Mouse (Mus musculus) heart, embryonic 10.5 days (tissue): ENCODE results near the gene Gm45713. TPM values are rescaled to one million over a fixed set of nuclear protein-coding genes. Genes with fewer than 3 reads are reported as not detected.
"Not testable (repeated sequence)": the region's sequence is repeated elsewhere in the genome, so short reads cannot be mapped to it uniquely, and the experiment has no call there.

Experiments
- DNase-seq: peaks from one replicate; pipeline ENCODE4 v3.0.0-alpha.2; 2017; ENCODE audit warnings: low spot score
- H3K27ac ChIP-seq: fragments of 300-500 bp; sonication (generic); 2 replicates; pipeline ENCODE4 v1.5.1; 2016; ENCODE audit warnings: mild to moderate bottlenecking
- H3K27me3 ChIP-seq: fragments of 300-500 bp; sonication (generic); 2 replicates; pipeline ENCODE4 v1.6.1; 2016; ENCODE audit warnings: mild to moderate bottlenecking; ENCODE audit not compliant: poor library complexity, insufficient read depth, severe bottlenecking
- H3K36me3 ChIP-seq: fragments of 300-500 bp; sonication (generic); 2 replicates; pipeline ENCODE4 v1.6.1; 2016; ENCODE audit warnings: mild to moderate bottlenecking, moderate library complexity
- H3K4me1 ChIP-seq: fragments of 300-500 bp; sonication (generic); 2 replicates; pipeline ENCODE4 v1.6.1; 2016; ENCODE audit warnings: mild to moderate bottlenecking
- H3K4me3 ChIP-seq: fragments of 300-500 bp; sonication (generic); 2 replicates; pipeline ENCODE4 v1.5.1; 2016; ENCODE audit warnings: mild to moderate bottlenecking, moderate library complexity
- H3K9me3 ChIP-seq: fragments of 300-500 bp; sonication (generic); 2 replicates; pipeline ENCODE4 v1.6.1; 2016; ENCODE audit warnings: mild to moderate bottlenecking, moderate library complexity
- WGBS: fragments of 180-500 bp; shearing (Covaris S2); methylation state at CpG from one replicate; pipeline ENCODE4 v1.1.7; 2016; 5-methylcytosine and 5-hydroxymethylcytosine counted together
- polyA plus RNA-seq: library from polyadenylated mRNA; unstranded; fragments of >200 nt; fragmentation: Nextera tagmentation; extraction: Ambion mirVana; gene quantifications from 2 replicates; pipeline ENCODE4 v1.2.1, GENCODE M21; 2016

Gm45713 gene
- polyA plus RNA-seq, 1 experiment from 2014 or later = 0.58 TPM

- WGBS = 49% methylated on average over 5 of the region's 5 CpGs
- Histone ChIP-seq H3K9me3 (no peaks in the 10 kb centered on the region), H3K36me3 (no peaks in the 10 kb centered on the region), H3K4me1 (peaks cover 20% of the 10 kb centered on the region), H3K27me3 (no peaks in the 10 kb centered on the region), H3K27ac (no peak overlapping the region), H3K4me3 (no peak overlapping the region)
- DNase-seq = no peak
Observed at GRCm38 (mm10) chr7:45107052-45107645, 28.9 kb downstream of the Gm45713 start.

- no peak for DNase-seq
- H3K4me1 ChIP-seq = peaks cover 20% of the 10 kb centered on the region
- no peak overlapping the region for H3K27ac ChIP-seq
- H3K4me3 ChIP-seq = no peak overlapping the region
- H3K27me3 ChIP-seq = no peaks in the 10 kb centered on the region
- 67% methylated on average over 6 of the region's 6 CpGs for WGBS
- no peaks in the 10 kb centered on the region for H3K36me3 ChIP-seq
- H3K9me3 ChIP-seq = no peaks in the 10 kb centered on the region
Observed at GRCm38 (mm10) chr7:45106441-45106840, 29.6 kb downstream of the Gm45713 start.

GRCm38 (mm10) chr7:45105491-45105890 is 30.5 kb downstream of the Gm45713 start:
- H3K4me3 ChIP-seq = no peak overlapping the region
- H3K9me3 ChIP-seq = no peaks in the 10 kb centered on the region
- peaks cover 20% of the 10 kb centered on the region for H3K4me1 ChIP-seq
- no peaks in the 10 kb centered on the region for H3K36me3 ChIP-seq
- no peak for DNase-seq
- WGBS = 79% methylated on average over 8 of the region's 8 CpGs
- H3K27ac ChIP-seq = no peak overlapping the region
- no peaks in the 10 kb centered on the region for H3K27me3 ChIP-seq

GRCm38 (mm10) chr7:45104941-45105340 is 31.1 kb downstream of the Gm45713 start:
- no peaks in the 10 kb centered on the region for H3K9me3 ChIP-seq
- 71% methylated on average over 5 of the region's 5 CpGs for WGBS
- no peaks in the 10 kb centered on the region for H3K36me3 ChIP-seq
- no peaks in the 10 kb centered on the region for H3K27me3 ChIP-seq
- H3K4me3 ChIP-seq = no peak overlapping the region
- H3K27ac ChIP-seq = no peak overlapping the region
- no peak for DNase-seq
- peaks cover 20% of the 10 kb centered on the region for H3K4me1 ChIP-seq

GRCm38 (mm10) chr7:45103652-45104180 is 32.3 kb downstream of the Gm45713 start, which contains the start of gene Fcgrt:
TSS of gene Fcgrt (minus strand) at chr7:45103851.
- Histone ChIP-seq H3K36me3 (no peaks in the 10 kb centered on the region), H3K27ac (peak within 1 kb of the TSS; percentile 69), H3K4me3 (0 out of 2 replicates have a peak within 1 kb of the TSS, but pooled peaks have one; percentile 19), H3K9me3 (no peaks in the 10 kb centered on the region), H3K27me3 (no peaks in the 10 kb centered on the region), H3K4me1 (peaks cover 20% of the 10 kb centered on the region)
- 60% methylated on average over 7 of the region's 7 CpGs for WGBS
- no peak for DNase-seq

GRCm38 (mm10) chr7:45102940-45103585 is 33.0 kb downstream of the Gm45713 start:
- H3K4me1 ChIP-seq = peaks cover 20% of the 10 kb centered on the region
- H3K27me3 ChIP-seq = no peaks in the 10 kb centered on the region
- no peaks in the 10 kb centered on the region for H3K9me3 ChIP-seq
- H3K27ac ChIP-seq = peak overlapping the region; percentile 69
- H3K4me3 ChIP-seq = 0 out of 2 replicates have a peak overlapping the region, but pooled peaks have one; percentile 19
- 82% methylated on average over 9 of the region's 9 CpGs for WGBS
- no peak for DNase-seq
- no peaks in the 10 kb centered on the region for H3K36me3 ChIP-seq

GRCm38 (mm10) chr7:45102441-45102840 is 33.6 kb downstream of the Gm45713 start:
- Histone ChIP-seq H3K4me3 (no peak overlapping the region), H3K36me3 (no peaks in the 10 kb centered on the region), H3K4me1 (peaks cover 20% of the 10 kb centered on the region)

GRCm38 (mm10) chr7:45100046-45100445 is 36.0 kb downstream of the Gm45713 start:
- Histone ChIP-seq H3K27me3 (no peaks in the 10 kb centered on the region), H3K4me1 (peaks cover 23% of the 10 kb centered on the region), H3K36me3 (no peaks in the 10 kb centered on the region), H3K4me3 (no peak overlapping the region), H3K27ac (no peak overlapping the region), H3K9me3 (no peaks in the 10 kb centered on the region)
- WGBS = 92% methylated on average over 6 of the region's 6 CpGs
- DNase-seq = no peak

More at GRCm38 (mm10) chr7:45102441-45102840, 33.6 kb downstream of the Gm45713 start:
- H3K27me3 ChIP-seq = no peaks in the 10 kb centered on the region
- H3K9me3 ChIP-seq = no peaks in the 10 kb centered on the region
- H3K27ac ChIP-seq = no peak overlapping the region
- no peak for DNase-seq
- 81% methylated on average over 11 of the region's 11 CpGs for WGBS

GRCm38 (mm10) chr7:45098541-45099240 is 37.3 kb downstream of the Gm45713 start:
- peaks cover 21% of the 10 kb centered on the region for H3K4me1 ChIP-seq
- H3K36me3 ChIP-seq = no peaks in the 10 kb centered on the region
- 81% methylated on average over 8 of the region's 8 CpGs for WGBS
- DNase-seq = no peak
- H3K27ac ChIP-seq = no peak overlapping the region
- no peaks in the 10 kb centered on the region for H3K27me3 ChIP-seq
- no peak overlapping the region for H3K4me3 ChIP-seq
- H3K9me3 ChIP-seq = no peaks in the 10 kb centered on the region

- 50% methylated on average over 6 of the region's 6 CpGs for WGBS
- no peaks in the 10 kb centered on the region for H3K36me3 ChIP-seq
- no peaks in the 10 kb centered on the region for H3K27me3 ChIP-seq
- H3K9me3 ChIP-seq = no peaks in the 10 kb centered on the region
- DNase-seq = no peak
- H3K27ac ChIP-seq = no peak overlapping the region
- H3K4me3 ChIP-seq = no peak overlapping the region
- peaks cover 19% of the 10 kb centered on the region for H3K4me1 ChIP-seq
Observed at GRCm38 (mm10) chr7:45097479-45097878, 38.6 kb downstream of the Gm45713 start.

GRCm38 (mm10) chr7:45095965-45096364 is 40.1 kb downstream of the Gm45713 start:
- WGBS = 91% methylated on average over 14 of the region's 14 CpGs
- DNase-seq, H3K36me3 ChIP-seq, H3K4me3 ChIP-seq, H3K27me3 ChIP-seq, H3K27ac ChIP-seq, H3K9me3 ChIP-seq: not testable (repeated sequence)
- peaks cover 27% of the 10 kb centered on the region for H3K4me1 ChIP-seq

GRCm38 (mm10) chr7:45095367-45095766 is 40.7 kb downstream of the Gm45713 start:
- no peak overlapping the region for H3K27ac ChIP-seq
- 73% methylated on average over 6 of the region's 6 CpGs for WGBS
- H3K27me3 ChIP-seq = no peaks in the 10 kb centered on the region
- H3K4me1 ChIP-seq = peaks cover 33% of the 10 kb centered on the region
- 0 out of 2 replicates have a peak, but pooled peaks cover under 1% of the 10 kb centered on the region for H3K36me3 ChIP-seq
- no peaks in the 10 kb centered on the region for H3K9me3 ChIP-seq
- no peak for DNase-seq
- H3K4me3 ChIP-seq = no peak overlapping the region

GRCm38 (mm10) chr7:45094121-45094520 is 41.9 kb downstream of the Gm45713 start:
- no peak for DNase-seq
- Histone ChIP-seq H3K27ac (no peak overlapping the region), H3K27me3 (no peaks in the 10 kb centered on the region), H3K4me1 (peaks cover 36% of the 10 kb centered on the region), H3K9me3 (no peaks in the 10 kb centered on the region), H3K36me3 (0 out of 2 replicates have a peak, but pooled peaks cover 5% of the 10 kb centered on the region), H3K4me3 (no peak overlapping the region)
- WGBS = 61% methylated on average over 7 of the region's 7 CpGs
